Mouse (Mus musculus): ENCODE measurements around the gene Cntln.
A peak's percentile ranks its signal among the peaks of the same experiment; 100 is the strongest.

The Cntln gene

DNA sequence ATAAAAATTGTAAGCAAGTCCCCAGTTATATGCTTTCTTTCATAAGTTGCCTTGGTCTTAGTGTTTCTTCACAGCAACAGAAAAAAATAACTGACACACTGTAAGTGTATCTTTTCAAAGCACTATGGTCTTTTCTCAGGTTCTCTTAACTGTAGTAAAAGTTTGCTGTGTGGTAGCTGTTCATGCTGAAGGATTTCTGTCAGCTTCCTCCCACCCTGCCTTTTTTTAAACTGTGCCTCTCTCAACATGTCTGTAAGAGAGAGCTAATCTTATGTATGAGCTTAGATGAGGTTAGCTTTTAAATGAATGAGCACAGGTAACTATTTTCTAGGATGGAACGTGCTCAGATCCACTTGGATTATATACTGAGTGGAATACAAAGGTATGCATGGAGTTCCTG, 170.5 kb downstream of the Cntln start:
- DNase-seq (ENCODE audit: low spot score in 2 of 2): no peak

DNA sequence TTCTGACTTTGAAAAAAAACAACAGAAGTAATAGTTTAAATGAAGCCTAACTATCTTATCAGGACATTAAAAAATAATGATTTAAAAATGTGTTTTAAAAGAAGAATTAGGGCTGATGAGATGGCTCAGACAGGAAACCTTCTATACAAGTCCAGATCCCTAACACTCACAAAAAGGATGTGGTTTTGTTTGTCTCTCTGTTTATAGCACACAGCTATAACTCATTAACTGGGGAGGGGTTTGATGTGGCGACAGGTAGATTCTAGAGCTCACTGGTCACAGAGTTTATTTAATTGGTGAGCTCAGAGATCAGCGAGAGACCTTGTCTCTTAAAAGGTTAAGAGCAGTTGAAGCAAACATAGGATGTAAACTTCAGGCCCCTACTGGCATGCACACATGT, 175.5 kb downstream of the Cntln start:
- DNase-seq (ENCODE audit: low spot score in 2 of 2): no peak

GRCm38 (mm10) chr4:85061676-85062075, 177.6 kb downstream of the Cntln start:
- no peak for DNase-seq (ENCODE audit: low spot score in 2 of 2)

DNA sequence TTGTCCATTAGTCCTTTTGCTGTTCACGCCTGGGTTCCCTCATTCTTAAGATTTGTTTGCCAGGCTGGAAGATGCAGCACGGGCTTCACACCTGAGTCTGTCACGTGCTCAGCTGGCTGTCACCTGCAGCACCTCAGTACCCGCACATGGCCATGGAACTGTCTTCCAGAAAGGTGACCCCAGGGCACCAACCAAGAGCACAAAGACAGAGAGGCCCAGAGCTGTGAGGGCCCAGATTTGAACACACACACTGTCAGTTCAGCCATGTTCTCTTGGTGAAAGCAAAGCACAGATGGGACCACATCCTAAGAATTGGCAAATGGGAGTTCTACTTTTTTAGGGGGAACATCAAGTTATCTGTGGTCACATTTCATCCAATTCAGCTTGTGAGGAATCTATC, 211.9 kb downstream of the Cntln start:
- DNase-seq (ENCODE audit: low spot score in 2 of 2): no peak

DNA sequence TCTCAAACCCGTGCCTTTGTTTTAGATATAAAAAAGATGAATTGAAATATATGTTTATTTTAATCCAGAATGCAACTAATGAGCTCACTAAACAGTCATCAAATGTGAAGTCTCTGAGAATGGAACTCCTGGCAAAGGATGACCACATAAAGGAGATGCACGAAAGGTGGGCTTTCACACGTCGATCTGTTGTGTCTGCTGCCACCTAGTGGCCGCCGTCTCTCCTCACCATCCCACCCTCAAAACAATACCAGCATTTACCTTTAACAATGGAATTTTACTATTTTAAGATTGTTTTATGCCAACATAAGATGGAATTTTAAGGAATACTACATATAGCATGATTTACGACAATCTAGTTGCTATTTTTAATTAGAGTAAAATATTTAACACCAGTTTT, 212.6 kb downstream of the Cntln start:
- peak; percentile 18 to 73 for DNase-seq (ENCODE audit: low spot score in 2 of 2)

- DNase-seq (ENCODE audit: low spot score in 2 of 2): no peak
Observed at GRCm38 (mm10) chr4:85102168-85102567, 218.1 kb downstream of the Cntln start.

GRCm38 (mm10) chr4:85106416-85106815, 222.3 kb downstream of the Cntln start:
- DNase-seq (ENCODE audit: low spot score in 2 of 2): no peak

GRCm38 (mm10) chr4:85106961-85107360, 222.9 kb downstream of the Cntln start:
- no peak for DNase-seq (ENCODE audit: low spot score in 2 of 2)

- DNase-seq (ENCODE audit: low spot score in 2 of 2): no peak
Observed at GRCm38 (mm10) chr4:85120271-85120670, 236.2 kb downstream of the Cntln start.

GRCm38 (mm10) chr4:85149726-85150125, 265.6 kb downstream of the Cntln start:
- DNase-seq (ENCODE audit: low spot score in 2 of 2): no peak

DNA sequence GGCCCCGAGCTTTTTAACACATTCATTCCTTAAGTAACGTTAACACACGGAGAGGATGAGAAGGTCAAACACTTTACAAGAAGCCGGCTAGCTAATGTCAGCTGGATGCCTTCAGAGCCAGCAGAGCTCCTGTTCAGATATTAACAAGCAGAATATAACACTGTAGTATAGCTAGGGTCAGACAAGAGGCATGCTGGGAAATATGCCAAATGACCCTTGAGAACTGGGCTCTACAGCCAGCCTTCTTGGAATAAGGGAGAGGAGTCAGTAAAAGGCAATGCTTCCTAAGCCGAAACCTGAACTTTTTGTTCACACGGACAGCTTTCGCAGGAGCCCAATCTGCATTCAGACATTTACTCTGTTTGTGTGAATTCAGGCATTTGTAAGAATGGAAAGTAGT, 267.8 kb downstream of the Cntln start:
- DNase-seq (ENCODE audit: low spot score in 2 of 2): no peak

GRCm38 (mm10) chr4:85154361-85154760, 270.3 kb downstream of the Cntln start:
- no peak for DNase-seq (ENCODE audit: low spot score in 2 of 2)

GRCm38 (mm10) chr4:85161156-85161555, 277.0 kb downstream of the Cntln start:
- DNase-seq (ENCODE audit: low spot score in 2 of 2): no peak

GRCm38 (mm10) chr4:85162468-85163312, 278.6 kb downstream of the Cntln start:
- DNase-seq (ENCODE audit: low spot score in 2 of 2): no peak

GRCm38 (mm10) chr4:85163313-85163615, 279.2 kb downstream of the Cntln start:
- no peak for DNase-seq (ENCODE audit: low spot score in 2 of 2)

GRCm38 (mm10) chr4:85168001-85168400, 283.9 kb downstream of the Cntln start:
- no peak for DNase-seq (ENCODE audit: low spot score in 2 of 2)

DNA sequence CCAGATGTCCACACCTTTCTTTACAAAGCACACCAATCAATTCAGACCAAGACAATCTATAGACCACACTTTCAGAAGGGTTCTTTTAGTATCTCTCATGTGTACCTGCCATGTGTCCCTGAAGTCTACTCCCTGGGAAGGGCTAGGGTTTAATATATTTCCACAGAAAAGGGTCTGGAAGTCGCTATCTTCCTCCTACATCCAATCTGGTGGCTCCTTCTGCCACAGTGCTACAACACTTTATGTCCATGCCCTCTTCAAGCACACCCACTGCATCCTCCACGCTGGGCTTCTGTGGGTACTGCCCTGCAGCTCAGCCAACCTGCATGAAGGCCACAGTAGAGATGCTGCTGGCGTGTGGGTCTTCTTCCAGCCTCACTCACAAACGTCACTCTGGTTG, 291.4 kb downstream of the Cntln start:
- DNase-seq (ENCODE audit: low spot score in 2 of 2): no peak

DNA sequence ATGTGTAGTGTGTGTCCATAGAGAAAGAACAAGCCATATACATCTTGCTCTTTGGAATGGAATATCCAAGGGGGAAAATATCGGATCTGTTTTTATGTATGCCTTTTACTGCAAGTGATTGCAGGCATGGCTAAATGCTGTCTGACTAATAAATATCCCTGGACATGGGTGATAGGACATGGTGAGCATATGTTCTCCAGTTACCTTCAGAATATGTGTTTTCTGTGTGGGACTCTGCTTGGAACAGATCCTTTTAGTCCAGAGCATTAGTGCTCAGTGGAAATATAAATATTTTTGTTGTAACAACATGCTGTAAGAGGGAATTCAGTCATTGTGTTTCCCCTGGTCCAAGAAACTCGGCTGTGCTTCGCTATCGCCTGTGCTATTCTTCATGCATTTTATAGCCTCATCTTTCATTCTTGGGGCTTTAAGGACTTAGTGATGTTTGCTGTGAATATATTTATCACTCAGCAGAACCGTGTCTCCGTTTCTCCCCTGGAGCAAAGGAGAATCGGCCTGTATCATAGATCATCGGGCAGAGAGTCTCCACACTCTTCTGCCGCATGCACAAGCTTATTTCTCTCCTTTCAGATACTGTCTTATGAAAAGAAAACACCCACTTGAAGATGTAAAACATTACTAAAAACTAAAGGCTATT, 294.4 kb downstream of the Cntln start:
- no peak for DNase-seq (ENCODE audit: low spot score in 2 of 2)
